Mouse (Mus musculus): Measurements from ENCODE around the gene Smug1.

The Smug1 gene

DNA sequence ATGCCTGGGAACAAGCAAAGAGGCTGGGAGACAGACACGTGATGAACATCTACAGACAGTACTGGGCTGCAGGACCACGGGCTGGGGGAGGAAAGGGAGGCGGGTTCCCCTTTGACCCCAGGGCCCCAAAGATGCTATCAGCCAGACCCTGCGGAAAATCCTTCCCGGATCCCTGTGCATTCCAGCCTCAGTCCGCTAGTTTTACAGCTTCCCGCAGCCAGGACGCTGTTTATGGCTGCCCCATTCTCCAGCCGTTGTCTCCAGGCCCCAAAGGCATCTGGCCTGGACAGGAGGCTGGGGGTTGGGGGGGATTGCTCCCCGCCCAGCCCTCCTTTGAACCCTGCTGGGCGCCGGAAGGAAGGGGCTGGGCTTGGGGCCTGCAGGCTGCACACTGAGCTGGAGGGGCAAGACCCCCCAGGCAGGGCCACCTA is 10.7 kb upstream of the Smug1 start:
- in situ Hi-C loops (cut with MboI; ENCODE audit: low sequenced_read_pairs) = no loop called here

DNA sequence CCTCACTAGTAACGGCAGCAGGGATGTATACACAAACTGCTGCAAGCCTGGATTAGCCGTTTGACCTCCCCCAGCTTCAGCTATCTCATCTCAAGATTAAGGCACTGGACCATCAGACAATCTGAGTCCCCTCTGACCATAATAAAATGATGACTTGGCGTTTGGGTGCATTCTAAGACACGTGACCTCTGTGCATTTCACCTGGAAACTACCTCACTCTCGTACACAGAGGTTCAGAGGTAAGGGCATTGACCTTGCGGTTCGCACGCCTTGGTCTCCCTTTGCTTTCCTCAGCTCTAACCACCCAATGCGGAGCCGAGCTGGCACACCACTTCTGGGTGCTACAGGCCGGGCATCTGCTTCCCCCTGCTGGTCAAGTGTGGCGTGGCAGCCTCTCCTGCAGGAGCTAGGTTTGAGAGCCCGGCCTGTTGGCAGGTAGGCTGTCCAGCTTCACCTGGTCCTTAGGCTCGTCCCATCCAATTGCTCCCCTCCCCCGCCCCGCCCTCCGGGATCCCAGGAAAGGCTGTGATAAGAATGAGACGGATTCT is 10.1 kb upstream of the Smug1 start:
- in situ Hi-C loops (cut with MboI; ENCODE audit: low sequenced_read_pairs) = no loop called here

DNA sequence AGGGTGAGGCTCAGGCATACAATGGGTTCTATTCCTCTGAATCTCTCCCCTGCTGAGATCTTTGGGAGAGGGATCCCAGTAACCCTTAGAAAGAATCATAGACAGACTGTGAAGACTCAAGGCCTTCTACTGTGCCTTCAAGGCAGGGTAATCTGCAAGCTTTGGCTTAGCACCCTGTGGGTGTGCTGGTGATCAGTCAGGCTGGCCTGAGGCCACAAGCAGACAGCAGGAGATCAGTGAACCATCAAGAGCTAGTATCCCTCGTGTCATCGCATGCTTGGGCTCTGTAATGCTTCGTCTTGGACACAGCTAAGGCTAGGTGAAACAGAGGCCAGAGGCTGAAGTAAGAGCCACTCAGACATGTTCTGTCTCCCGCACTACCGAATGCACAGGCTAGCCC is 6.4 kb upstream of the Smug1 start:
- in situ Hi-C loops (cut with MboI; ENCODE audit: low sequenced_read_pairs) = loop anchor here (5.0 kb wide), 1 partner anchor 186 kb away; no protein-coding TSS in a partner anchor

DNA sequence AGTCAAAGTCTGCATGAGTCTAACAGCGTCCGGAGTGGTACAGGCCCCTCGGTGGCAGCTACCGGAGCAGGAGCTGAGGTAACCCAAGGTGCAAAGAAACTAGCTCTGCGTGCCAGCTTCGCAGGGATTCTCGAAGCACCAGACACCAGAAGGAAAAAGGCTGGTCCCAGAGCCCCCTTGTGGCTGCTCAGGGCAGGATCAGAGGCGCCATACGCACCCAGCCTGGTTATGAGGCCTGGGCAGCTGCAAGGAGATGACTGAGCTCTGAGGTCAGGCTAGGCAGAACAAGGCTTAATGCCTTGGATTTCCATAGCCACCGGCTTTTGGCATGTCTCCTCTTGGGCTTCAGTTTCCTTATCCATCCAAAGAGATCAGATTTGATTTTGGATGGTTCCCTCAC is 5.6 kb upstream of the Smug1 start:
- in situ Hi-C loops (cut with MboI; ENCODE audit: low sequenced_read_pairs) = loop anchor here (5.0 kb wide), 1 partner anchor 185 kb away; no protein-coding TSS in a partner anchor

DNA sequence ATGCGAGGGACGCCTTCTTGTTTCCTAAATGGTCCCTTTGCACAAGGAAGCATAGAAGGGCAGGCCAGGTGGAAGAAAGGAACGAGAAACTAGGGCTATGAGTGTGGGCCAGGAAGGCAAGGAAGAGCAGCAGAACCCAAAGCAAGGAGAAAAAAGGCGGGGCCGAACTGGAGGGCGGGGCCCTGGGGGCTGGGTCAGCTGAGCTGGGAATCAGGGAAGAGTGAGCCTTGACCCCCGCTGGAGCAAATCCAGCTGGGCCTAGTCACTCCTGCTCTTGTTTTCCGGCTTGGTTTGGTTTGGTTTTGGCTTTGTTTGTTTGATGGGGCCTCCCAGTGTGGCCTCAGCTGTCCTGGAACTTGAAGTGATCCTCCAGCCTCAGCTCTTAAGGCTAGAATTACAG is 4.4 kb upstream of the Smug1 start:
- in situ Hi-C loops (cut with MboI; ENCODE audit: low sequenced_read_pairs) = loop anchor here (5.0 kb wide), 1 partner anchor 184 kb away; no protein-coding TSS in a partner anchor

DNA sequence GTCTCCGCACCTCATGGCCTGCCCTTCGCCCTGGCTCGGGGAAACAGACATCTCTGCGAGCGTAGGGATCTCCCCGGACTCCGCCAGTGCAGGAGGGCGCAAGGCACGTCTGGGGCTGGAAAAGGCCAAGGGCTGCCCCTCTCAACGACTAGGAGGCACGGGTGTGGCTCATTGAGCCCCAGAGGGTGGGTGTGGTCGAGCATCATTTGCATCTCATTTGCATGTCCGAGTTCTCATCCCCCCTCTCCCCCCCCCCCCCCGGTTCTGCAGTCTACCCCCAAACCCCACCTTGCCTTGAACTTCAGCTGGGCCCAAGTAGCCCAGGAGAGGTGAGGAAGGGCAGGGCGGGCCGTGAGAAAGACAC is 3.4 kb upstream of the Smug1 start:
- in situ Hi-C loops (cut with MboI; ENCODE audit: low sequenced_read_pairs) = loop anchor here (5.0 kb wide), 1 partner anchor 183 kb away; no protein-coding TSS in a partner anchor

DNA sequence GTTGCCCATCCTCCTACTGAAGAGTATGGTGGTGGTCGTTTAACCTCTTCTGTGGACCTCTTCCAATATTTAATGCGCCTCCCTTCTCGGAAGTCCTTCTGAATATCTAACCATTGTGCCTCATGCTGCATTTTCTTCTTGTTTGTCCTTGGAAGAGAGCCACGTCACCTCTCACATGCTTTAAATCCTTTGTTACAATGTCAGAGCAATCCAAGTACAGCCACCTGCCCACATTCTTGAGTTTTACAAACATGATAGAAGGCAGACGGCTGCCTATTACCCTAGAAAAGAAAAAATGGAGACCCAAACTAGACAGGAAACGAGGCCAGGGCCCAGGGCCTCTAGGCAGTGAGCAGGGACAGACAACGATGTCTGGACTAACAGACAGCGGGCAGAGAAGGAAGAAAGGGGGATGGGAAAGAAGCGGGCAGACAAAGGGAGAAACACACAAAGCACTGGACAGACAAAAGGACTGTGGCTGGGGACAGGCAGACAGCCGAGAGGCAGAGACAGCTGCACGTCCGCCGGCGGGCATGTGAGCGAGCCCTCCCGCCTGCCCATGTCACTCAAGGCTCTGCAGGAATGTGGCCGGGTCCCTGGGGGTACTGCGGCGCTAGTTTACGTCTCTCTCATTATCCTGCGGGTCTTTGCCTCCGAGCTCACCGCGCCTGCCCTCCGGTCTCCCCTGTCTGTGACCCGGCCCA is 2.9 kb upstream of the Smug1 start:
- in situ Hi-C loops (cut with MboI; ENCODE audit: low sequenced_read_pairs) = loop anchor here (5.0 kb wide), 1 partner anchor 182 kb away; no protein-coding TSS in a partner anchor

DNA sequence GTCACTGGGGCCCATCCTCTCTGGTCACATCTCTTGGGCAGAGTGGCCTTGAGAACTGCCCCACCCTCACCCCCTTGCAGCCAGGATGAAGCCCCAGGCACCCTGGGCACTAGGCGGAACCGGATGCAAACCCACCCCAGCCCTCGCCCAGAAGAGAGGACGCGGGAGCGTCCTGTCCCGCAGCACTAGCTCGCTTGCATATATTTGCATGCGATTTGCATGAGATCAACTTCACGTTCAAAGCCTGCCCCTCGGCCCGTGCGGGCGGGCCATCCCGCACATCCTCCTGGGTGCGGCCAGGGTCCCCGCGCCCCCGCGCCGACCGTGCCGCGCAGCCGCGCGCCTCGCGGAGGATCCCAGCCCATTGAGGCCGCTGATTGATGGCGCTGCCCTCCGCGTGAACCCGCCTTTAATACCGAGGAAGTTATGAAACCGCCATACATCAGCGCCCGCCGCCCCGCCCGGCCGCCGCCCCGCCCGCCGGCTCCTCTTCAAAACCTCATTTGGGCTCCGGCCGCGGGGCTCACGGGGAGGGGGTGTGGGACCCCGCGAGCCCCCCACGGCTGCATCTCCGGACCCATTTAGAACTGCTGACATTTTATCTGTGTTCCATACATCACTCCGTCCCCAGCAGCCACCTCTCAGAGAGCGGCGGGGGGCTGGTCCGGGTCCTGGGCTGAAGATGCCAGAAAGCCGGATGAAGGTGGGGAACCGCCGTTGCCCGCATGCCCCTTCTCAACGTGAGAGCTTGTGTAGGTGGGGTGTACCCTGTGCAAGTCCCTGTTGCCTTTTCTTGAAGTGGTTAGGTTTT is 2.1 kb upstream of the Smug1 start:
- in situ Hi-C loops (cut with MboI; ENCODE audit: low sequenced_read_pairs) = no loop called here

DNA sequence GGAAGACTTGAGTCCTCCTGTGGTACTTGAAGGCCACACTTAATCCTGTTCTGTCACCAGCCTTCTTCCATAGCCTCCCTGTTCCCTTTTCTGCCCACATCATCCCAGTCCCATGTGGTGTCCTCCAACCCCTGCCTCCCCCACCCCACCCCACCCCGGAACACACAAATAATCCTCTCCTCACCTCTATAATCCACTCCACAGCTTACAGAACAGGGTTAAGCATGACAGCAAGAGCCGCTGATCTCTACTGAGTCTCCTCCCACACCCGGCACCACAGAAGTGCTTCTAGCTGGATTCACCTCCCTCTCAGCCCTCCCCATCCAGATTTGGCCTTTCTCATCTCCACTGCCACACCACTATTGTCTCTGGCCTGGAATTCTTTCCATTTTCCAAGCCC is 894 bp upstream of the Smug1 start:
- in situ Hi-C loops (cut with MboI; ENCODE audit: low sequenced_read_pairs) = no loop called here

DNA sequence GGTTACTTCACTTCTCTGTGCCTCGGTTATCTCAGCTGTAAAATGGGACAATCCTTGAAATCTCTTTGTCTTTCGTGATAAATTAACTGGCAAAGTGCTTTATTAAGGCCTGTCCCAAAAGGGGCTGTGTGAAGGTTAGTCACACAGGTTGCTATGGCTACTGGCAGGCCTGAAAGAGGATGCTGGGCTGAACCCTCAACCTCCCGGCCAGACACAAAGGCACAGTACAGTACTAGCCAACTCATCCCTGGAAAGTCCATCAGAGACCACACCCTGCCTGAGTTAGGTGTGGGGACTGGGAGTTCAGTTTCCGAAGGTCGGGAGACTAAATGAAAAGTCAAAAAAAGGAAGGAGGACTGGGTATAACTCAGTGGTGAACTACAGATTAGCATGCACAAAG is 968 bp downstream of the Smug1 start:
- in situ Hi-C loops (cut with MboI; ENCODE audit: low sequenced_read_pairs) = no loop called here

DNA sequence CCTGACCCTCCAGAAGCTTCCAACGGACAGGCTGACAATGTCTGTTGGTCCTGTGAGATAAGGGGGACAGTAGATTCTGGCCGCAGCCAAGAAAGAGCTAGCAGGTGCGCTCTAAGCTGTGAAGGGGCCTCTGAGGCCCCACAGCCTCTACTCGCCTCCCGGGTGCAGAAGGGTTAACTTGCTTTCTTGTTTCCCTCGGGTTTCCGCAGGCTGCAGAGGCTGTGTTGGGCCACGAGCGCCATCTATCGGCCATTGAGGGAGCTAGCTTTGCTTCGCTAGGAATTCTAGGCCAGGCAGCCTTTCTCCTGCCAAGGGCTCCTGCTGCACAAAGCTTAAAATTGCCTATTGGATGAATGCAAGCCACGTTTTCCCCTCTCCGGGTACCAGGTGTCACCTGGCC is 1.5 kb downstream of the Smug1 start:
- in situ Hi-C loops (cut with MboI; ENCODE audit: low sequenced_read_pairs) = no loop called here

DNA sequence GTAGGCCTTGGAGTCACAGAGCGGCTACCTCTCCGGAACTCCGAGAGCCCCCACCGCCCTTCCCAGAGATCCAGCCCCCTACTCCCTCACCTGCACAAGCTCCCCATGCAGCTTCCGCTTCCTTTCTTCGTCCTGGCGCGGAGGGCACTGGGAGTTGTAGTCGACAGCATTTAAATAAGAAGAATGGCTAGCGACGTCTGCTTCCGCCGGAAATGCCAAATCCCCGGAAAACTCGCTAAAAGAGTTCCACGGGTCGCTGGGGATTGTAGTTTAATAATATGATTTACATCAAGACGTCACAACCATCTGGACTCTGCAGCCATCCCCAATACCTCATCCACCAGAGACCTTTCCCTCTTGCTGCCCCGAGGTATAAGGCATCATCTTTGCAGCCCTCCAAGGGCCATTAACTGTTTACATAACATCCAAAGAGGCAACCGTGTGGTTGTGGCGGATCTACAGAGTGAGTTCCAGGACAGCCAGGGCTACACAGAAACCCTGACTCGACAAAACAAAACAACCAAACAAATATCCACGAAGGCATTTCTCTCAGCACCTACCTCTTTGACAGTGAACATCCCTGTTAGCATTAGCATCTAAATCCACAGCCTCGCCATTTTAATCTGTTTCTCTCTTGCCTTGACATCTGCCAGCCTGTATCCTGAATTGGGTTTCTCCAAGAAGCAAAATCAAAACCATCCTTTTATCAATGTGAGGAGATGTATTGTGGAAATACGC is 3.5 kb downstream of the Smug1 start:
- in situ Hi-C loops (cut with MboI; ENCODE audit: low sequenced_read_pairs) = no loop called here

DNA sequence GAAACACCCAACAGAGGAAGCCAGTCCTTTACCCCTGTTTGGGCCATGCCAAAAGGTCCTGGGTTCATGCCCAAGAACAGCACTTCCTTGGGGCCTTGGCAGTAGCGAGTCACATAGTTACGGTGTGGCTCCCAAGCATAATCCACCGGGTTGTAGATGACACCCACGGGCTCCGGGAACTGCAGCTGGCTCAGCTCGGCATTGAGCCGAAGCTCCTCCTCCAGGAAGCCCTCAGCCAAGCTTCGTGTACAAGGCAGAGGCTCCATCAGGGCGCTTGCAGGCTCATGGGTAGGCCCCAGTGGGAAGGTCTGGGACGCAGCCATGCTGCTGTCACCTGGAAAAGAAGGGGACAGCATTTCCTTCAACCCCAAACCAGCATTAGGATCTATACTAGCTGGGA is 9.3 kb downstream of the Smug1 start:
- in situ Hi-C loops (cut with MboI; ENCODE audit: low sequenced_read_pairs) = no loop called here

DNA sequence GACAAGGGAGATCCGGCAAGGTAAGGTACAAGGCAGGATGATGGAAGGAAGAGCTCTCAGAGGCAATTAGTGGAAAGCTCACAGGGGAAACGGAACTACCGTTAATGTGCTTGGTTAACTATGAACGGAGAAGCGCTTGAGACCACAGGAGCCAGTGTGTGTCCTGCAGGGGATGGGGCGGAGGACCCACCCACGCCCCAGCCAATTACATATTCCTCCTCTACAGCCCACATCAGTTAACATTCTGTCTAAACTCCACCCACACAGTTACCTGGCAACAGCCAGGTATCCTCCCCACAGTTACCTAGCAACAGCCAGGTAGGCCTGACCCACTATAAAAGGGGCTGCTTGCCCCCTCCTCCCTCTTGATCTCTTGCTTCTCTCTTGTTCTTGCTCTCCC is 10.0 kb downstream of the Smug1 start:
- in situ Hi-C loops (cut with MboI; ENCODE audit: low sequenced_read_pairs) = no loop called here

DNA sequence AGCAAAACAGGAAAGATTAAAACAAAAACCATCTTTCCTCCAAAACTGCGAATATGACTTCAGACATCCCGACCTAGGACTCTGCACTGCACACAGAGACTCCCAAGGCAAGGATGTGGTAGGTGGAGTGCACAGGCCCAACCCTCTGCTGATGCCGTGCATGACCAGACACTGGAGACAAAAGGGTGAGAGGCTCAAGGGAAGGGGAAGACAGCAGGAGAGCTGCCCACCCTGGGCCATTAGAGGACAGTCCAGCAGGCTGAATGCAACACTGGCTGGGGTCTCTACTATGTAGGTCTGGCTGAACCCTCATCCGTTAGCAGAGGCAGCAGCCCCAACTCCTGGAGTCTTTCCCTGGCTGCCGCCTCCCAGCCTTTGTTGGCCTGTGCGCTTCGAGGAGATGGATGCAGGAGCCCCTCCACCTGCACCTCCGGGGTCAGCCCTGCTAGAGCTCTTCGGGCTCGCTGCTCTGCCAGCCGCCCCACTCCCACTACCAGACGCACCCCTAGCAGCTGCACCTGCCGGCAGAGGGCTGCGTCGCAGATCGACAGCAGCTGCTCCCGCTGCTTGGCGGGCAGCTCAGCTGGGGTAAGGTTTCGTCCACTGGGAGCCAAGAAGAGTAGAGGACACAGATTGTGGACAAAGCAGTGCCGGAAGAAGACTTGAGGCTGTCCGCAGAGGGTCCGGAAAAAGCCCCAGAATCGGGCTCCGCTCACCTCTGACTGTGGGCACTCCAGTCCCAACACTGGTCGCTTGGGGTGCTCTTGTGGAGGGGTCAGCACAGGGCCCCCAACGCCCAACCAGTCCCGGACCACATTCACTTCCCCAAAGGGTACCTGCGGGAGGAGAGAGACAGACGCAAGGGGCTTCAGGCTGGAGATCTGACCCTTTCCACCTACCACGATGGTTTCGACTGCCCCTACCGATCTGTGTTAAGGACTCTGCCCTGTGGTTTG is 11.2 kb downstream of the Smug1 start:
- in situ Hi-C loops (cut with MboI; ENCODE audit: low sequenced_read_pairs) = no loop called here

DNA sequence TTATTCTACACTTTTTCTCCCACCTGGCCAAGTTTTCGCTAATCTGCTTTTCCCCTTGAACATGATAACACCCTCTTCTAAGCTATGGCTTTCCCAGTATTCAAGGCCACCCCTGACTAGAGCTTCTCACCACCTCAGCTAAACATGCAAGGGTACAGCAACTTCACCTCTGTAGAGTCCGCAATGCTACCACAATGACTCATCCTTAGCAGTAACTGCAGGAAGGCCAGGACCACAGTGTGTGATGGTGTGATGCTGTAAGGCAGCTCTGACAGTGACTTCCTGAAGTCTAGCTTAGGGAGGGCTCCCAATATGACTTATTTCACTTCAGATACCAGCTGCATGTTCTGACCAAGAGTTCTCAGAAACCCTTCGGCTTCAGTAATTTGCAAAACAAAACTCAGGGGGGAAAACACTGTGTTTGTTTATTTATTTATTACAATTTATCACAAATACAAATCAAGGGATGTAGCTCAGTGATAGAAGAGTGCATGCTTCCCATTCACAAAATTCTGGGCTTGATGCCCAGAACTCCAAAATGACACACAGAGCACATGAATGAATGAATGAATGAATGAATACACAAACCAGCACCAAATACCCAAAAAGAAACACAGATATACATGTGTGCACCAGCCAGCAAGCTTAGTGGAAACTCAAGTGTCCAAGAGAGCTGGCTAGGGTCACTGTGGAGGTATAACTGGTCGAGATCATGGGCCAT is 13.8 kb downstream of the Smug1 start:
- in situ Hi-C loops (cut with MboI; ENCODE audit: low sequenced_read_pairs) = no loop called here

DNA sequence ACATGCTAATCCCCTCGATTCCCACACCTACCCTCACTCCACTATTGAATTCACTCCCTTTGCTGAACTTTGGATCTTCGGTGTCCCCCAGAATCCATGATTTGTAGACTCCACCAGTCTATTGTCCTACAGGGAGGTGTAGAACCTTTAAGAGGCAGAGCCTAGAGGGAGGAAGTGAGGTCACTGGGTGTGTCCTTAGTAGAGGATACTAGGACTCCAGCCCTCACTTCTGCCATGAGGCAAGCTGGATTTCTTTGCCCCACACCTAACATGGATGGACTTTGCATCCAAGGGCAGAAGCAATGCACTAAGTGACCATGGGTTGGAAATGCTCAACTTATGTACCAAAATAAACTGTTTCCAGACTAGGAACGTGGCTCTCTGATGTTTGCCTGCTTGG is 14.5 kb downstream of the Smug1 start:
- in situ Hi-C loops (cut with MboI; ENCODE audit: low sequenced_read_pairs) = no loop called here

DNA sequence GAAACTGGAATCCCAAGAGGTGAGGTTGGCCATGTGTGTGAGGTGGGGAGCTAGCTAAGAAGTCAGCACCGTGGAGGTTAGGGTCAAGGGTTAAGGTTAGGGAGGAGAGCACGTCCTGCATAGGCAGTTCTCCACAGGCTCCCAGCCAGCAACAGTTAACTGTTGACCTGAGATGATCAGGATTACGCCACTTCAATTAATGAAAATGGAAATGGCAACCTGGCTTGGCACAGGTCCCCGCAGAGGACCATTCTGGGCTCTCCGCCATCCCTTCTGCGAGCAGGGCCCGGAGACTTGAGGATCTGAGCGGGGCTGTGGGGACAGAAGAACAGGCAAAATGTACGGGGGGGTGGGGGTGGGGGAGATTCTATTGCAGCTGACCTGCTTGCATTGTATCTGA is 19.1 kb downstream of the Smug1 start:
- in situ Hi-C loops (cut with MboI; ENCODE audit: low sequenced_read_pairs) = no loop called here

DNA sequence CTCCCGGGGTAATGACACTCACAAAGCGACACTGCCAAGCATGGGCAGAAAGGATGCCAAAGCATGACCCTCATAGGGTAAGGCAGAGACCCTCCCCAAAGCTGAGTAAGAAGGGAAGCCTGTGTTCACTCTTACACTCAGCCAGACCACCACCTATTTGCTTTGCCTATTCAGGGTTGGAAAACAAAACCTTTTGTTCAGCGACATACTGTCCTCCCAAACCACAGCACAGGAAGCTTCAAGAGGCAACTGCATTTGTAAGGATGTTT is 19.5 kb downstream of the Smug1 start:
- in situ Hi-C loops (cut with MboI; ENCODE audit: low sequenced_read_pairs) = no loop called here

All from CH12F3 (cell line).